Mouse (Mus musculus): ENCODE results near the gene Hcrt.

GRCm38 (mm10) chr11:100718462-100718861 is 44.3 kb downstream of the Hcrt start:
- TF ChIP-seq GATA1 (IDR thresholded peaks at IDR 0.05; ENCODE audit: borderline replicate concordance, low read length) (no peak), CTCF (IDR thresholded peaks at IDR 0.05; ENCODE audit: low read depth, low read length) (no peak), TAL1 (conservative IDR thresholded peaks at IDR 0.05; ENCODE audit: low read depth, low read length) (no peak), POLR2AphosphoS5 (IDR thresholded peaks at IDR 0.05; ENCODE audit: insufficient replicate concordance, low read depth, low read length) (no peak), GATA2 (IDR thresholded peaks at IDR 0.05; ENCODE audit: borderline replicate concordance, low read depth, low read length) (no peak)

Measured in G1E (cell line).